Mouse (Mus musculus) hindbrain, embryonic 13.5 days (tissue): ENCODE data around the gene 9930111J21Rik1. TPM values are rescaled to one million over a fixed set of nuclear protein-coding genes. Genes with fewer than 3 reads are reported as not detected.
"Not testable (repeated sequence)": the region's sequence is repeated elsewhere in the genome, so short reads cannot be mapped to it uniquely, and the experiment has no call there.

ENCODE experiments used
- ATAC-seq: fragments of 200-750 bp; cut with Nextera tagmentation; 2 replicates; pipeline ENCODE4 v1.8.0; 2017; ENCODE audit warnings: moderate TSS enrichment; ENCODE audit not compliant: low FRiP score
- H3K27ac ChIP-seq: fragments of 300-500 bp; sonication (generic); 2 replicates; pipeline ENCODE4 v1.5.1; 2015; ENCODE audit warnings: inconsistent platforms, mild to moderate bottlenecking, moderate library complexity
- H3K27me3 ChIP-seq: fragments of 300-500 bp; sonication (generic); 2 replicates; pipeline ENCODE4 v1.6.1; 2015; ENCODE audit warnings: mild to moderate bottlenecking, inconsistent platforms
- H3K36me3 ChIP-seq: fragments of 300-500 bp; sonication (generic); 2 replicates; pipeline ENCODE4 v1.6.1; 2015; ENCODE audit warnings: mild to moderate bottlenecking, inconsistent platforms
- H3K4me1 ChIP-seq: fragments of 300-500 bp; sonication (generic); replicated peaks from 2 replicates; pipeline ENCODE4 v1.6.1; 2015; ENCODE audit warnings: inconsistent platforms
- H3K4me2 ChIP-seq: fragments of 300-500 bp; sonication (generic); 2 replicates; pipeline ENCODE4 v1.6.1; 2015; ENCODE audit warnings: inconsistent platforms, mild to moderate bottlenecking, moderate library complexity
- H3K4me3 ChIP-seq: fragments of 300-500 bp; sonication (generic); 2 replicates; pipeline ENCODE4 v1.5.1; 2015; ENCODE audit warnings: mild to moderate bottlenecking, inconsistent platforms
- H3K9ac ChIP-seq: fragments of 300-500 bp; sonication (generic); 2 replicates; pipeline ENCODE4 v1.6.1; 2015; ENCODE audit warnings: mild to moderate bottlenecking, inconsistent platforms
- H3K9me3 ChIP-seq: fragments of 300-500 bp; sonication (generic); 2 replicates; pipeline ENCODE4 v1.6.1; 2016; ENCODE audit warnings: inconsistent platforms
- WGBS: fragments of 180-500 bp; shearing (Covaris S2); methylation state at CpG from one replicate; pipeline ENCODE4 v1.1.7; 2015; 5-methylcytosine and 5-hydroxymethylcytosine counted together
- polyA plus RNA-seq: library from polyadenylated mRNA; unstranded; fragments of >200 nt; fragmentation: Nextera tagmentation; extraction: Ambion mirVana; gene quantifications from 2 replicates; pipeline ENCODE4 v1.2.1, GENCODE M21; 2015

Gene 9930111J21Rik1
- polyA plus RNA-seq, 1 experiment from 2014 or later, result 0.31 TPM

- H3K4me3 ChIP-seq, result no peak within 1 kb of the TSS
- no peaks in the 10 kb centered on the region for H3K27me3 ChIP-seq
- no peak within 1 kb of the TSS for H3K4me2 ChIP-seq
- no peak within 1 kb of the TSS for H3K9ac ChIP-seq
- no peaks in the 10 kb centered on the region for H3K9me3 ChIP-seq
- H3K4me1 ChIP-seq, result no peaks in the 10 kb centered on the region
- no peaks in the 10 kb centered on the region for H3K36me3 ChIP-seq
- 77% methylated on average over 2 of the region's 2 CpGs for WGBS
- ATAC-seq, result no peak
- H3K27ac ChIP-seq, result no peak within 1 kb of the TSS
Observed at GRCm38 (mm10) chr11:48902021-48902420, 77.2 kb downstream of the 9930111J21Rik1 start, which contains the start of gene Gm5431. Gm5431 (minus strand) TSS chr11:48902214.

GRCm38 (mm10) chr11:48901567-48901930, 77.6 kb downstream of the 9930111J21Rik1 start:
- not testable (repeated sequence) for H3K4me2 ChIP-seq, H3K4me1 ChIP-seq, H3K27me3 ChIP-seq, H3K27ac ChIP-seq, H3K4me3 ChIP-seq, H3K9me3 ChIP-seq, ATAC-seq, H3K36me3 ChIP-seq, H3K9ac ChIP-seq
- WGBS, result 95% methylated on average over 1 of the region's 1 CpGs

GRCm38 (mm10) chr11:48900654-48901566, 78.3 kb downstream of the 9930111J21Rik1 start:
- H3K4me3 ChIP-seq, H3K27ac ChIP-seq, ATAC-seq, H3K9ac ChIP-seq, H3K36me3 ChIP-seq, H3K4me1 ChIP-seq, H3K27me3 ChIP-seq, H3K4me2 ChIP-seq, H3K9me3 ChIP-seq: not testable (repeated sequence)
- WGBS, result 90% methylated on average over 6 of the region's 6 CpGs

GRCm38 (mm10) chr11:48898812-48899431, 80.3 kb downstream of the 9930111J21Rik1 start:
- Histone ChIP-seq H3K4me3 (no peak overlapping the region), H3K36me3 (no peaks in the 10 kb centered on the region), H3K27ac (no peak overlapping the region), H3K4me1 (no peaks in the 10 kb centered on the region), H3K27me3 (no peaks in the 10 kb centered on the region), H3K4me2 (no peak overlapping the region), H3K9ac (no peak overlapping the region), H3K9me3 (no peaks in the 10 kb centered on the region)
- WGBS, result 84% methylated on average over 2 of the region's 2 CpGs
- ATAC-seq, result no peak

Other genes starting within 250 kb of the 9930111J21Rik1 start
- 444 and 448 TPM in 2 replicates for gene Rack1, start 179.1 kb downstream of the 9930111J21Rik1 start, polyA plus RNA-seq
- 7.5 TPM in 2 replicates for gene Trim41, start 162.0 kb downstream of the 9930111J21Rik1 start, polyA plus RNA-seq
- 1.0 and 2.8 TPM in 2 replicates for gene Trim7, start 153.3 kb downstream of the 9930111J21Rik1 start, polyA plus RNA-seq
- gene Gm12184, start 152.7 kb downstream of the 9930111J21Rik1 start, polyA plus RNA-seq, result 2.8 and 4.4 TPM in 2 replicates
- 2.7 and 2.8 TPM in 2 replicates for gene Irgm1, start 107.7 kb downstream of the 9930111J21Rik1 start, polyA plus RNA-seq
- gene Gm5431, start 77.2 kb downstream of the 9930111J21Rik1 start, polyA plus RNA-seq, result 0.13 and 0.16 TPM in 2 replicates
- gene Psme2b, start 33.2 kb downstream of the 9930111J21Rik1 start, polyA plus RNA-seq, result 1.9 and 2.2 TPM in 2 replicates
- not detected in 2 replicates for gene Olfr56, start 509 bp downstream of the 9930111J21Rik1 start, polyA plus RNA-seq
- gene Gm12185, start 12.8 kb upstream of the 9930111J21Rik1 start, polyA plus RNA-seq, result not detected in 2 replicates
- gene Tgtp1, start 14.8 kb upstream of the 9930111J21Rik1 start, polyA plus RNA-seq, result 0.08 TPM in 1 of 2 replicates, not detected in the other
- 0.25 and 0.28 TPM in 2 replicates for gene 9930111J21Rik2, start 71.8 kb upstream of the 9930111J21Rik1 start, polyA plus RNA-seq
- not detected in 2 replicates for gene Tgtp2, start 84.8 kb upstream of the 9930111J21Rik1 start, polyA plus RNA-seq
- gene Ifi47, start 97.2 kb upstream of the 9930111J21Rik1 start, polyA plus RNA-seq, result 0.66 and 0.98 TPM in 2 replicates
- gene Olfr1396, start 135.5 kb upstream of the 9930111J21Rik1 start, polyA plus RNA-seq, result not detected in 2 replicates
- gene Olfr1395, start 162.9 kb upstream of the 9930111J21Rik1 start, polyA plus RNA-seq, result not detected in 2 replicates
- not detected in 2 replicates for gene Olfr1394, start 175.0 kb upstream of the 9930111J21Rik1 start, polyA plus RNA-seq
- 0.05 and 0.10 TPM in 2 replicates for gene Btnl9, start 207.8 kb upstream of the 9930111J21Rik1 start, polyA plus RNA-seq
- 53.4 and 54.6 TPM in 2 replicates for gene Zfp62, start 223.9 kb upstream of the 9930111J21Rik1 start, polyA plus RNA-seq